Comparison of ENCODE assay signal across 10 mouse cellular contexts in genomic region chr1:179122476-179123229, GRCm38 (mm10).
DNase-seq lines count a peak whose midpoint lies in the region; ATAC-seq and TF ChIP-seq lines count a peak whose summit lies in the region.
"Had no signal": no experiment of that assay in that cellular context is flagged by ENCODE, and none has a peak within 500 bp of the region (broad histone marks: within the 10 kb centered on the region; RNA-seq: fewer than 3 reads in every experiment).

No protein-coding gene starts in this region.

- H3K4me1 ChIP-seq in kidney, adult 2 months (ENCODE audit: control insufficient read depth, insufficient read depth, low read length): no peaks in the 10 kb centered on the region
- peaks cover 18 to 38% of the 10 kb centered on the region in 2 experiments for H3K4me1 ChIP-seq in MEL (ENCODE audit: control insufficient read depth in 1 of 2, insufficient read depth in 2 of 2, low read length in 2 of 2)
- peaks cover 19% of the 10 kb centered on the region for H3K4me1 ChIP-seq in embryonic facial prominence, embryonic 14.5 days (ENCODE audit: control insufficient read depth, insufficient read depth, low read length)

- peak; percentile 18 to 21 for DNase-seq in kidney, postnatal 4 days
- no peak for DNase-seq in kidney, adult 2 months
- DNase-seq in MEL (ENCODE audit: low read depth, low spot score): peak; percentile 91
- DNase-seq in brain, embryonic 14.5 days (ENCODE audit: low read depth): peak; percentile 73
- peak; percentile 87 for DNase-seq in embryonic facial prominence, embryonic 14.5 days (ENCODE audit: low spot score)
- no peak for DNase-seq in urinary bladder, postnatal 14 days (ENCODE audit: low spot score)
- no peak for DNase-seq in adrenal gland, postnatal 25 days
- DNase-seq: right cerebral cortex, adult 18-20 months had no signal

- peak; percentile 75 for ATAC-seq in embryonic facial prominence, embryonic 14.5 days (ENCODE audit: low read depth)
- ATAC-seq: intestine, postnatal 0 days had no signal

- no peak overlapping the region for H3K4me3 ChIP-seq in kidney, adult 2 months (ENCODE audit: insufficient read depth, low read depth, low read length)
- no peak overlapping the region for H3K4me3 ChIP-seq in MEL (ENCODE audit: control insufficient read depth in 1 of 2, insufficient read depth in 1 of 2, low read depth in 2 of 2, low read length in 2 of 2)
- H3K4me3 ChIP-seq in embryonic facial prominence, embryonic 14.5 days (ENCODE audit: low read depth, low read length): no peak overlapping the region

- H3K79me2 ChIP-seq in MEL (ENCODE audit: control insufficient read depth, insufficient read depth, low read length, poor library complexity): no peaks in the 10 kb centered on the region

- peak; percentile 69 to 76; a peak in 3 of 4 replicates for TF ChIP-seq EP300 in MEL (IDR thresholded peaks at IDR 0.05; ENCODE audit: low read depth in 1 of 2, low read length in 2 of 2)

- H3K27me3 ChIP-seq in kidney, adult 2 months (replicated peaks; ENCODE audit: control insufficient read depth, insufficient read depth, low read length): no peaks in the 10 kb centered on the region
- no peaks in the 10 kb centered on the region for H3K27me3 ChIP-seq in MEL (ENCODE audit: control insufficient read depth in 1 of 2, insufficient read depth in 2 of 2, low read length in 2 of 2)
- H3K27me3 ChIP-seq in embryonic facial prominence, embryonic 14.5 days (replicated peaks; ENCODE audit: control insufficient read depth, insufficient read depth, low read length): no peaks in the 10 kb centered on the region
- H3K27me3 ChIP-seq: CH12.LX had no signal

- H3K36me3 ChIP-seq in kidney, adult 2 months (ENCODE audit: control insufficient read depth, insufficient read depth, low read length): no peaks in the 10 kb centered on the region
- H3K36me3 ChIP-seq in MEL (ENCODE audit: control insufficient read depth in 1 of 2, insufficient read depth in 2 of 2, low read length in 2 of 2): peaks cover 0 to 41% of the 10 kb centered on the region in 2 experiments; a peak in 2 of 4 replicates
- H3K36me3 ChIP-seq in embryonic facial prominence, embryonic 14.5 days (ENCODE audit: control insufficient read depth, insufficient read depth, low read length): no peaks in the 10 kb centered on the region

- no peak overlapping the region for H3K27ac ChIP-seq in kidney, adult 2 months (ENCODE audit: insufficient read depth, low read depth, low read length)
- H3K27ac ChIP-seq in MEL (ENCODE audit: control insufficient read depth, low read depth, low read length): peak overlapping the region; percentile 64
- H3K27ac ChIP-seq in embryonic facial prominence, embryonic 14.5 days (replicated peaks; ENCODE audit: low read depth, low read length): peak overlapping the region; percentile 29; the same call in 1 of the 2 replicates

- TF ChIP-seq RAD21 in MEL (IDR thresholded peaks at IDR 0.05; ENCODE audit: low read depth, low read length): no peak

- H3K9ac ChIP-seq in MEL (ENCODE audit: control insufficient read depth, low read depth, low read length, poor library complexity, severe bottlenecking): peak overlapping the region; percentile 17; the same call in 1 of the 2 replicates
- no peak overlapping the region for H3K9ac ChIP-seq in embryonic facial prominence, embryonic 14.5 days (ENCODE audit: low read depth, low read length)

- TF ChIP-seq POLR2A in kidney, adult 2 months (IDR thresholded peaks at IDR 0.05; ENCODE audit: low read depth, low read length): no peak
- TF ChIP-seq POLR2A in MEL (IDR thresholded peaks at IDR 0.05; ENCODE audit: control insufficient read depth in 1 of 2, insufficient read depth in 1 of 2, low read depth in 1 of 2, low read length in 2 of 2, poor library complexity in 1 of 2): no peak
- TF ChIP-seq POLR2A in brain, embryonic 14.5 days (IDR thresholded peaks at IDR 0.05; ENCODE audit: borderline replicate concordance, extremely low read depth, insufficient read depth, insufficient read length, poor library complexity, severe bottlenecking): no peak

- H3K9me3 ChIP-seq in MEL (replicated peaks; ENCODE audit: insufficient read depth, low read length): no peaks in the 10 kb centered on the region
- H3K9me3 ChIP-seq in embryonic facial prominence, embryonic 14.5 days (ENCODE audit: control insufficient read depth, low read length): no peaks in the 10 kb centered on the region

- WGBS in kidney, adult 2 months: 83% methylated on average over 11 of the region's 11 CpGs
- WGBS in embryonic facial prominence, embryonic 14.5 days: 39% methylated on average over 11 of the region's 11 CpGs

- no peak for TF ChIP-seq CTCF in kidney, adult 2 months (conservative IDR thresholded peaks at IDR 0.05; ENCODE audit: insufficient read depth, insufficient read length, low read depth, low read length)
- TF ChIP-seq CTCF in MEL (IDR thresholded peaks at IDR 0.05 in 2 of 3, conservative IDR thresholded peaks at IDR 0.05 in 1 of 3; ENCODE audit: control insufficient read depth in 1 of 3, insufficient read depth in 1 of 3, low read depth in 2 of 3, low read length in 3 of 3, poor library complexity in 1 of 3, severe bottlenecking in 1 of 3): no peak
- no peak for TF ChIP-seq CTCF in brain, embryonic 14.5 days (IDR thresholded peaks at IDR 0.05; ENCODE audit: borderline replicate concordance, extremely low read depth, insufficient read depth, insufficient read length)

- H3K4me2 ChIP-seq in embryonic facial prominence, embryonic 14.5 days (ENCODE audit: low read depth, low read length): no peak overlapping the region

TF ChIP-seq in MEL, 35 proteins besides CTCF, POLR2A, EP300 and RAD21:
- TF ChIP-seq POLR2AphosphoS2 (IDR thresholded peaks at IDR 0.05; ENCODE audit: low read length) (no peak), MEF2A (IDR thresholded peaks at IDR 0.05; ENCODE audit: extremely low read depth, insufficient replicate concordance, low read depth, low read length, poor library complexity, severe bottlenecking) (no peak), JUND (IDR thresholded peaks at IDR 0.05; ENCODE audit: low read depth, low read length) (no peak), NRF1 (IDR thresholded peaks at IDR 0.05; ENCODE audit: insufficient read depth, low read depth, low read length, poor library complexity, severe bottlenecking) (no peak), GABPA (IDR thresholded peaks at IDR 0.05; ENCODE audit: low read depth, low read length) (no peak), MYB (IDR thresholded peaks at IDR 0.05; ENCODE audit: low read depth, low read length) (0 out of 2 replicates have a peak, but pooled peaks have one; percentile 24), CHD1 (IDR thresholded peaks at IDR 0.05; ENCODE audit: low read depth, low read length) (no peak), MYC (IDR thresholded peaks at IDR 0.05; ENCODE audit: low read depth, low read length) (peak; percentile 54; the same call in 1 of the 2 replicates), TAL1 (IDR thresholded peaks at IDR 0.05; ENCODE audit: low read length) (0 out of 2 replicates have a peak, but pooled peaks have one; percentile 7), ZKSCAN1 (IDR thresholded peaks at IDR 0.05; ENCODE audit: low read depth, low read length) (no peak), MAX (IDR thresholded peaks at IDR 0.05; ENCODE audit: low read length) (no peak), MAFK (IDR thresholded peaks at IDR 0.05; ENCODE audit: borderline replicate concordance, low read depth, low read length) (no peak), ZMIZ1 (IDR thresholded peaks at IDR 0.05; ENCODE audit: low read depth, low read length) (no peak), ZNF384 (IDR thresholded peaks at IDR 0.05; ENCODE audit: low read depth, low read length) (no peak), CHD2 (IDR thresholded peaks at IDR 0.05; ENCODE audit: low read length) (no peak), TBP (IDR thresholded peaks at IDR 0.05; ENCODE audit: low read depth, low read length) (0 out of 2 replicates have a peak, but pooled peaks have one; percentile 14), ETS1 (IDR thresholded peaks at IDR 0.05; ENCODE audit: low read depth, low read length) (peak; percentile 72), RCOR1 (IDR thresholded peaks at IDR 0.05; ENCODE audit: low read depth, low read length) (no peak; the same call in 1 of the 2 replicates), TCF12 (IDR thresholded peaks at IDR 0.05; ENCODE audit: low read depth, low read length) (peak; percentile 57), MAZ (IDR thresholded peaks at IDR 0.05; ENCODE audit: low read depth, low read length) (no peak), SIN3A (IDR thresholded peaks at IDR 0.05; ENCODE audit: low read length) (peak; percentile 55), MXI1 (IDR thresholded peaks at IDR 0.05; ENCODE audit: low read depth, low read length) (0 out of 2 replicates have a peak, but pooled peaks have one; percentile 24), GATA1 (IDR thresholded peaks at IDR 0.05; ENCODE audit: low read depth, low read length) (peak; percentile 65), ELF1 (IDR thresholded peaks at IDR 0.05; ENCODE audit: low read depth, low read length) (no peak), HCFC1 (IDR thresholded peaks at IDR 0.05; ENCODE audit: low read depth, low read length) (no peak), NELFE (IDR thresholded peaks at IDR 0.05; ENCODE audit: low read depth, low read length) (no peak)

Comparison
In these comparisons a context has a peak if more than half of its experiments do, and no peak if none do; other contexts are left out.
1. DNase-seq: peak in kidney, postnatal 4 days (2 of 2), MEL (single experiment), brain, embryonic 14.5 days (single experiment) and embryonic facial prominence, embryonic 14.5 days (single experiment); none in kidney, adult 2 months (single experiment), urinary bladder, postnatal 14 days (single experiment) and adrenal gland, postnatal 25 days (single experiment).